Mouse (Mus musculus): Measurements from ENCODE around the gene Trpm4.

The Trpm4 gene

DNA sequence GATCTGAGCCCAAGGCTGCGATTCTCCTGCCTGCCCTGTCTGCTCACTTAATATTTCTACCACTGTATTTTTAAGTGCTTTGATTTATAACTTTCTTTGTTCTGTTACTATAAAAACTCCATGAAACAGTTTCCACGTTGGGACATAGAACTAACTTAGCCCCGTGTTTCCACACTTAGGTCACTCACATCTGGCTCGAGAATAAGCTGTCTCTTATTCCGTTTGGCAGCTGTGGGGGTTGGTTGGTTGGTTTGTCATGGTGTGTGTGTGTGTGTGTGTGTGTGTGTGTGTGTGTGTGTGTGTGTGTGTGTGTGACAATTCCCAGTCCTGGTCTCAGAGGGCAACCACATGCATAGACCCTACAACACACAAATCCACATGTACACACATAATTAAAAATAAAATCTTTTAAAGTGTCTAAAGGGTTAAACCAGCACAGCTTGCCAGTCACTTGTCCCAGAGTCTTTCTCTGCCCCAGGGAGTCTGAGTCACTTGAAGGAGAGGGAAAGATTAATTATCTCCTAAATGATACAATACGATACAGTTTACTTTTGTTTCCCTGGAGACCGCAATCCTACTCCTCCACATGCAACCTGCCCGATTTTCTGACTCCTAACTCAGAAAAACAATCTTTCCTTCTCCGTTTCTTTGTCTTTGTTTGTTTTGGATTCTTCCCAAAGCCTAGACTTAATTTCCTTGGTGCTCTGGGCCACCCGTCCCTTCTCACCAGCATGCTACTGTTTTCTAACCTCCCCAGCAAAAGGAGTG lies 20.7 kb downstream of the Trpm4 start:
- no peak for DNase-seq (ENCODE audit: low spot score in 2 of 2)

DNA sequence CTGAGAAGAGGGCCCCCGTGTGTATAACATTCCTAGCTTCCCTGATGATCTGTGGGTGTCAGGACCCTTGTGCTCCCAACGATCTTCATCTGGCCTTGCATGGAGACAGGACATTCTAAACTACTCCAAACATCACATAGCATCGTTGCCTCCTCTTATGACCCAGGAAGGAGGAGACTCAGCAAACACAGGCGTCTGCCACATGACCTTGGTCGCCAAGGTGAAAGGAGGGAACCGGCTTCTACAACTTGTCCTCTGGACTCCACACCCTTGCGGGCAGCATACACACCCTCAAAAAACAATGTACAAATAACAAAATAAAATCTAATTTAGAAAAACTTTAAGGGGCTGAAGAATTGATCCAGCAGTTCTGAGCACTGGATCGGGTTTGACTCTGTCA lies 21.6 kb downstream of the Trpm4 start:
- DNase-seq (ENCODE audit: low spot score in 2 of 2), result no peak

DNA sequence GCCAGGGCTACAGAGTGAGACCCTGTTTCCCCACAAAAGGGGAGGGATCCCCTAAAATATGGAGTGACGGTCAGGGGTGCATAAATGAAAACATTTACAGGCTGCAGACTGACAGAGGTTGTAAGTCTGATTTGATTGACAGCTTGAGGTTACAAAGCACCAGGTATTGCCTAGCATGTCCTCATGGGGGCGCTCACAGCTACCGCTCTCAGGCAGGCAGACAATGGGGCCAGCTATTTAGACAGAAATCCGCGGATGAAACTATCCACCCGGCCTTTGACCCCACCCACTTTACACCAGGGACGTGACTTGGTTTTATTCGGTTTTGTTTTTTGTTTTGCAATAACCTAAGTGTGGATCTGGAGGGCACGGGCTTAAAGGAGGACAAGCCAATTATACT lies 24.1 kb downstream of the Trpm4 start:
- DNase-seq (ENCODE audit: low spot score in 2 of 2), result peak in 1 of 2 experiments; percentile 40

DNA sequence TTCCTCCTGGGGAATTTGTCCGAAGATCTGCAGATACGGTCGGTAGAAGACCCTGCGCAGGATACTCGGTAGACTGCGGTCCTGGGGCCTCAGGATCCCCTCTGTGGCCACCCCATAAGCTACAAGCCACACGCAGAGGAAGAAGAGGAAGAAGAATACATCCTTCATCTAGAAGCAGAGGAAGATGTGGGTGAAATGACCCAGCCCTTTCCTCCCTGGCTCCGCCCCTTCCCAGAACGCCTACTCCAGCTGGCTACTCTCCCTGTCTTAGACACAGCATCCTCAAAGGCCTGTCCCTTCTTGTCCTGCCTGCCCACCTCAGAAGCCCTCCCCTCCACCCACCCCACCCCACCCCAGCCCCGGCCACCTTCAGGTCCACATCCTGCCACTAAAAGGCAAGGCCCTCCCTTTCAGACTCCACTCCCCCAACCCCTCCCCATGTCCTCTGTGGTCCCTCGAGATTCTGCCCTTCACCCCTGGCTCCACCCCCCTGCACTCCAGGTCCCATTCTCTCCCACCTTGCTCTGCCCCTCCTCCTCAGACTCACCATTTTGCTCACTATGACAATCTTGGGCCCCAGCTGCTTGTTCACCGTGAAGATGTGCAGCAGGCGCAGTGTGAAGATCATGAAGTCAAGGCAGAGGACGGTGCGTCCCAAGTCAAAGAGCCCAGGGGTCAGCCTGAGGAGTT lies 24.9 kb downstream of the Trpm4 start:
- DNase-seq (ENCODE audit: low spot score in 2 of 2), result no peak

DNA sequence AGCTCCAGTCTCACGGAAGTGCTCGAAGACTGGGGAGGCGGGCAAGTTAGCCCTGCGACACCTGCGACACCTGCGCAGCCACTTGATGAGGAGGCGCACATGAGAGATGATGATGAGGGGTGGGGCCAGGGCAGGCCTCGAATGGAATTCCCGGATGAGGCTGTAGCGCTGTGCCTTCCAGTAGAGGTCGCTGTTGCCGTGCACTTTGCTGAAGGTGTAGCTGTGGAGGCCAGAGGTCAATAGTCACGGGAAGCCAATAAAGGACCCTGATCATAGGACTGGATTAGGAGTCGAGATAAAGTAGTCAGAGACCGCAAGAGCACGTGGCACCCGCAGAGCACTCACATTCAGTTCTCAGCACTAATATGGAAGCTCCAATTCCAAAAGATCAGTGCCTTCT lies 28.3 kb downstream of the Trpm4 start:
- DNase-seq (ENCODE audit: low spot score in 2 of 2), result peak in 1 of 2 experiments; percentile 48

DNA sequence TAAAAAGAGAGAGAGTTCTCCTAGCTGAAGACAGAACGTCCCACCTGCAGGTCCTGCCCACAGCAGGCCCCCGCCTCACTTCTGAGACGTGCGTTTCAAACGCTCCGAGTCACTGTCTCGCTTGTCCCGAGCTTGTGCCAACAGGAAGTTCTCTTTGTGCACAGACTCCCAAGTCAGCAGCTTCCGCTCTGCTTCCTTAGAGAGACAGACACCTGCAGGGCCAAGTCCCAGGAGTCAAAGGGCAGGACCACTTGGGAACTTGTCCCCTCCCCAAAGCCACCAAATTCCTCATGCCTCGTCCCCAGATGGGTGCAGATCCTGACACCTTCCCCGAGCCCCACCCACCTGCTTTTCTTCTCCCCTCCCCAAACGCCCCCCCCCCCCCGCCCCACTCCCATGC lies 28.7 kb downstream of the Trpm4 start:
- DNase-seq (ENCODE audit: low spot score in 2 of 2), result no peak

DNA sequence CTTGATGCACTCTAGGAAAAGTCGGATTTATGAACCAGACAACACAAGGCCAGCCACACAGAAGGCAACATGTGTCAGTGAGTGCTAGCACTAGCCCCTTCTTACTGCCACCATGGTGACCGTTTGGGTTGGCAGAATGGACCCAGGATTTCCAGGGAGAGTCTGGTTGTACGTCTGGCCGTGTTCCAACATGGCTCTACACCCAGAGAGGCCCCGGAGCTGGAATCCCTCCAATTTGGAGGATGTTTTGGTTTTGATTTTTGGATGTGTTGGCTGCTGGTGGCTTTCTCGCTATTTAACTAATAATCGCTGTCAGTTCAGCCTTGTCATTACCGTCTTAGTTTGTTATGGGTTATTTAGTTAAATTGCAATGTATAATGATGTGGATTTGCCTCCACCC lies 31.0 kb downstream of the Trpm4 start:
- DNase-seq (ENCODE audit: low spot score in 2 of 2), result no peak

DNA sequence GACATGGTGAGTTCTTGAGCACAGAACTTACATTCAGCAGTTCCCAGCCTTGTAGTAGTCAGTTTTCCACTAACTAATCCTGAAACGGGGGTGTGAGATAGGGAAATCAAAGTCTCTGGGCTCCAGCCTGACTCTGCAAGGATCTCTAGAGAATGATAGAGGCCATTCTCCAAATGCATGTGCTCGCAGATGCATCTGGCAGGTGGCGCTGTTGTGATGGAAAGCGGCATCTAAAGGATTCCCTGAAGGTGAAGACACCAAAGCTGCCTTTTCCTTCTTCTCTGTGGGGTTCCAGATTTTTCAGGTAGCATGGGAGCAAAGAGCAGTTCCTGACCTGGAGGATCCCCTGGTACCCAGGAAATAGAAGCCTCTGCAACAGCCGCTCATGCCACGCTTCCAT lies 33.3 kb downstream of the Trpm4 start:
- DNase-seq (ENCODE audit: low spot score in 2 of 2), result peak; percentile 54 to 65

DNA sequence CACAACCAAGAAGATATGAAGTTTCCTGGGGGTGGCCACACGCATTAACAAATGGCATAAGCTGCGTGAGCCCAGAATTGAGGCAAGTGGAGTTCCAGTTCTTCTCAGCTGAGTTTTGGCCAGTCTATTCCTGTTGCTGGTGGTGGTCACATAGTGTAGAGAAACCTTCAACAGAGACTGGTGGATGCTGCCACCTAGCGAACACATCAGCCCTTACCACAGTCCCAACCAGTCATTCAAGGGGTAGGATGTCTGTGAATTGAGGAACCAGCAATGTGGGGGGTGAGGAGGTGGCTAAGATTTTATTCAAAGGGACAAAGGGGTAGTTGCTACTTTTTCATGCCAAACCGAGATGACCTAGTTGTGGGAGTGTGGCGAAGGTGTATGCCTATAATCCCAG lies 33.8 kb downstream of the Trpm4 start:
- peak; percentile 41 to 44 for DNase-seq (ENCODE audit: low spot score in 2 of 2)

DNA sequence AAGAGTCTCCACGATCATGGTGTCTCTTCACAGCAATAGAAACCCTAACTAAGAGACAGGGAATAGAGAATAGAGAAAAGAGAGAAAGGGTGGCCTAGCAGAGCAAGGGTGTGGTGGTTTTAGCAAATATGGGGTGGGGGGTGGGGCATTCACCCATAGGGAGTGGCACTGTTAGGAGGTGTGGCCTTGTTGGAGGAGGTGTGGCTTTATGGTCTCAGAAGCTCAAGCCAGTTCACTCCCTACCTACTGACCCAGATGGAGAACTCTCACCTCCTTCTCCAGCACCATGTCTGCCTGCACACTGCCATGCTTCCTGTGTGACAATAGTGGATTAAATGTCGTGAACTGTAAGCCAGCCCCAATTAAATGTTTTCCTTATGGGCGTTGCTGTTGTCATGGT lies 36.0 kb downstream of the Trpm4 start:
- no peak for DNase-seq (ENCODE audit: low spot score in 2 of 2)

DNA sequence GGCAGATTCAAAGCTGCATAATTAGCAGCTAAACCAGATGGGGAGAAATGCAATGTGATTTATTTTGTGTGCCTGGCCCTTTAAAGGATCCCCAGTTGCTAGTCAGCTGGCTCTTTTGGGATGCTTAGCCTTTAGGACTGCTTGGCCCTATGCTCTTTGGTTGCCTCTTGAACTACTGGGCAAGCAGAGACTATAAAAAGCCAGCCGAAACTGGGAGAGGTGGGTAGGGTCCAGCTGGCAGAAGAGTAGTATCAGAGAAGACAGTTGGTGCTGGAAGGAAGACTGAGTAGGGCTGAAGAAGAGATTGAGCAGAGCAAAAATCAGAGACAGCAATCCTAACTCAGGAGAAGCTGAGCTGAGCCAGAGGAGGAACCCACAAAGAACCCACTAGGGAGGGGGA lies 37.0 kb downstream of the Trpm4 start:
- no peak for DNase-seq (ENCODE audit: low spot score in 2 of 2)

DNA sequence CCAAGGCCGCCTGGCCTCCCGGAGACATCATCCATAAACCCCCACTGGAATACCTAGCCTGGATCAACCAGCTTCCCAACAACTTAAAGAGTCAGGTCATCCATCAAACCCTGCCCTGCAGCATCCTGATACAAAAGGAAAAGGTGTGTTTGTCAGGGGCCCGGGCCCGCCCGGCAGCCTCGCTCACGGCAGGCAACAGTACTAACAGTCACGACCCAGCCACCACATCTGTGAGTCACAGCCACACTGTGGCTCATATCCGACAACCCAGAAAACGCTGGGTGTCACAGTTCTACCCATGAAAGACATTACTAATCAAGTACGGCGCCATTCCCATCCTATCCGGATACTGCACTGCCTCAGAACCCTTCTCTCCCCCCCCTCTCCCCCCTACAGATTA lies 47.1 kb downstream of the Trpm4 start:
- DNase-seq (ENCODE audit: low spot score in 2 of 2), result no peak

DNA sequence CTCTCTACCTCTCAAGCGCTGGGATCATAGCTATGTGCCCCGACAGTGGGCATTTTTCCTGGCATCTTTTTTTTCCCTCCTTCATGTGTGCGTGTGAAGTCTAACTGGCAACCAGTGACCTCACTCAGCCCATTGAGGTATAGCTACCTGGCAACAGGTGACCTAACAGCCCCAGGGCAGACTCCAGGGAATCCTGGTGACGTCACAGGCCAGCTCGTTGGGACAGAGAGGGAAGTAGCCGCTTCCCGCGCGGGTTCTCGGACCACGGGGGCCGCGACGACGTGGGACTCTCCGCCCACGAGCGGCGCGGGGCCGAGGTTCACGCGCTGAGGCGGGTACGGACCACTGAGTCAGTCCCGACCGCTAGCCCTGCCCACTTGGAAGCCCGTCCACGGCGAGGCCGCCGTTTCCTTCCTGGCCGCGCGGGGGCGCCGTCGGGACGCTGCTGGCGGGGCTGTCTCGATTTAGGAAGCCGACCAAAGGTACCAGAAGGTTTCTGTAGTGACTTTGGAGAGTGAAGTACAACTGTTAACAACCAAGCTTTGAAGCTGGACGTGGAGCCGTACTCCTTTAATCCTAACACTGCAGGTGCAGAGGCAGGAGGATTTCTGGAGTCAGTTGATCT lies 56.3 kb downstream of the Trpm4 start, which contains the start of gene Slc6a21:
Gene Slc6a21 (plus strand): TSS at position 378 of the 625 bp plus-strand sequence.
- peak; percentile 67 to 82 for DNase-seq (ENCODE audit: low spot score in 2 of 2)

DNA sequence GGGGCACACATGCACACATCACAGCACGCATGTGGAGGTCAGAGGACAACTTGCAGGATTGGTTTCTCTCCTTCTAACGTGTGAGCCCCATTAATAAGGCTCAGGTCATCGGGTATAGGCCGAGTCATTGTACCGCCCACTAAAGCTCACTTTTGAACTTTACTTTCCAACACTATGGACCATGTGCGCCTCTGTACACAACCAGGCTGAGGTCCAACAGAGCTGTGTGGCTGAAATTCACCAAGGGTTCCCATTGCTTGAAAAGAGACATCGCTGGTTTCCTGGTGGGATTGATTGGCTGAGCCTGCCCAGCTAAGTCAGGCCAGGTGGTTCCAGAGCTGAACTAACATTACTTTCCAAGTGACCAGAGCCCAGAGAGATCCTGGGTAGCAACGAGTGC lies 59.9 kb downstream of the Trpm4 start:
- no peak for DNase-seq (ENCODE audit: low spot score in 2 of 2)

DNA sequence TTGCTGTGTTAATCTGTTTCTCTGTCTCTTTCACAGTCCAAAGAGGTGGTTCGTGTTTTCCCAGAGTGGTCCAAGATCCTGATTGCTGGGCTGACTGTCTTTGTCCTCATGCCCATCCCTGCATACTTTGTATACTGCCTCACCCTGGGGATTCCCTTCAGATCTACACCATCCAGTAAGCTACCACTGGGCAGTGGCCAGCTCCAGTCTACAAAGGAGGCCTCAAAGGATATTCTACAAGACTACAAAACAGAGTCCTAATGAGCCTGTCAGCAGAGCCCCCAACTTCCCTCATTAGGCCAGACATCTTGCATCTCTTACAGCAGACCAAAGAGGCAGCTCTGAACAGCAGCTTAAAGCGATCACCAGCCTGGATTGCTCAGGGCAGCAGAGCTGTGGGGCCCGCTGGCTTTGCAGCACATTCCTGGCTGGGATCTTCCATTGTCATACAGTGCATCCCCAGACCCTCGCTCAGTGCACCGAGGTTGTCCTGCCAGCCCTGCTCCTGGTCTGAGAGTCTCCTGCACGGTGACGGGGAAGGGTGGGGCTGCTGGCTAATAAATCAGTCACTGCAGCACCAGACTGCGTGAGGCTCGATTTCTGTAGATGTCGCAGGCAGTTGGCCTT lies 60.7 kb downstream of the Trpm4 start:
- DNase-seq (ENCODE audit: low spot score in 2 of 2), result no peak

DNA sequence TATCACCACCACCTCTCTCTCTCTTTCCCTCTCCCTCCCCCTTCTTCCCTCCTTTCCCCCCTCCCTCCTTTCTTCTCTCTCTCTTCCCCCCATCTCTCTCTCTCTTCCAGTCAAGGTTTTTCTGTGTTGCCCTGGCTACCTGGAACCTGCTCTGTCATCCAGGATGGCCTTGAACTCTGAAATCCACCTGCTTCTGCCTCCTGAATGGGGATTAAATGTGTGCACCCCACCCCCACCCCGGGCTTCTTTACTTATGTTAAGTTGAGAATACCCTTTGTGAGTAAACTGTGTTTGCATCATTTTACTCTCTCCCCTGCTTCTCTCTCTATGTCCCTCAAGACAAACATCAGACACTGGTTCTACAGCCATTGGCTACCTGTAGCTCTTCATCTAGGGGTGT lies 68.1 kb downstream of the Trpm4 start:
- DNase-seq (ENCODE audit: low spot score in 2 of 2), result no peak

DNA sequence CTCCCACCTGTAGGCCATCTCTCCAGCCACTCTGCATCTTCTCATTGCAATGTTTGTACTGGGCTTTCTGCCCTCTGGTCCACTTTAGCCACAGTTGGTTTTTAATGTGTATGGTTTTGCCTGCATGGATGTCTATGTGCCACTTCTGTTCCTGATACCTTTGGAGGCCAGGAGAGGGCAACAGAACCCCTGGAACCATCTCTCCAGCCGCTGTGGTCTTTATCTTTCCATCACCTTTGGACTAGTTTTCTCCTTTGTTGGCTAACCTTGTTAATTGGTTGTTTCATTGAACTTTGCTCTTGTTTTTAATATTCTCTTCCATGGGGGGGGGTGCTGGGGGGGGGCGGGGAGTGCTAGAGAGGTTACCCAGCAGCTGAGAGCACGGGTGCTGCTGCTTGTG lies 69.2 kb downstream of the Trpm4 start:
- DNase-seq (ENCODE audit: low spot score in 2 of 2), result no peak

DNA sequence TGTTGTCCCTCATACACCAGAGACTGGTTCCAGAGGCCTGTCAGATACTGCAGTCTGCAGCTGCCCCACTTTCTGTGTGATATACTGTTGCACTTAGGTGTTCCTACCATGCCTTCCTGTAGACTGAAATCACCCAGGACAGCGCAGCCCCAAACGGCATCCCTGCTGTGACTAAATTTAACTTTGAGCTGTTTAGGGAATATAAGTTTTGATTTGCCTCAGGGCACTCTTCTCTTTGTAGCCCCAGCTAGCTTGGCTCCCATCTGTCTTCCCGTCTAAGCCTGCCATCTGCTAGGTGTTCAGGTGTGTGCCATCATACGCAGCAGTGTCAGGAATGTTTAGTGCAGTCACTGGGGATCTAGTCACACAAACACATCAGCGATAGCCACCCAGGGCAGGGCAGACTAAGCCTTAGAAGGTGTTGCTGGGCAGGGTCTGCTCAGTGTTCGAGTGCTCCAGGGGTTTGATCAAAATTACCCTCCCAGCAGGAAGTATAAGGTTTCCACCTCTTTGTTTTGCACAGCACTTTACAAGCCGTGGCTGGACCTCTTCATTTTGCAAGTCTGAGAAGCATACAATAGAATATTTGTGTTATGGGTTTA lies 70.5 kb downstream of the Trpm4 start:
- no peak for DNase-seq (ENCODE audit: low spot score in 2 of 2)

DNA sequence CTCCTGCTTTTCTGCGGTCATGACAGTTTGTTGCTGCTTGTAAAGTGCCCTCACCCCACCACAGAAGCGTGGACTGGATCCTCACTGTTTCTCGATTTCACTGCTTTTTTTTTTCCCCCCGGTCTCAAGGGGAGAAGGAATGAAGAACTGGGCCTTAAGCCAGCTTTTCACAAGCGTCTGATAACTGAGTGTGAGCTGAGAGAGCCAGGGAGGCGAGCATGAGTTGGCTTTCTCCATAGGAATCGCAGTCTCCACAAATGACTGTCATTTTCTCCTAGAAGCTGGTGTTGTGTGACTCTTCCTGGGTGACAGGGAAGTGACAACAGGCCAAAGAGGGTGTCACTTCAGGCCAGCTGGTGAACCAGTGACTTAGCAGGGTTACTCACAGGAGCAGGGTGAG lies 71.3 kb downstream of the Trpm4 start:
- no peak for DNase-seq (ENCODE audit: low spot score in 2 of 2)

DNA sequence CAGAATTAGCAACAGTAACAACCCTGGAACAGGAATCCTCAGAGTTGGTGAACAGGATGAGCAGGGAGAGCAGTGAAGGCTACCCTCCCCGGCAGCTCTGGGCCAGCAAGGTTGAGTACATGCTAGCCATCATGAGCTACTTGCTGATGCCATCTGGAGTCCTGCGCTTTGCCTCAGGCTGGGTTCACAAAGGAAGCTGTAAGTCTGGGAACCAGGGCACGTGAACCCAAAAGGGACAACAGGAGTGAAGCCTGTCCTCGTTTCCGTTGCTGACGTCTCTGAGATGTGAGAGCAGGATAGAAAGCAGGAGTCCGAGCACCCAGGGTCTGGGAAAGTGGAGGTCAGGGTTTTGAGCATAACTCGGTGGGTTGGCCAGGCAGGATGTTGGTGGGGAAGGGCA lies 74.3 kb downstream of the Trpm4 start:
- no peak for DNase-seq (ENCODE audit: low spot score in 2 of 2)

DNA sequence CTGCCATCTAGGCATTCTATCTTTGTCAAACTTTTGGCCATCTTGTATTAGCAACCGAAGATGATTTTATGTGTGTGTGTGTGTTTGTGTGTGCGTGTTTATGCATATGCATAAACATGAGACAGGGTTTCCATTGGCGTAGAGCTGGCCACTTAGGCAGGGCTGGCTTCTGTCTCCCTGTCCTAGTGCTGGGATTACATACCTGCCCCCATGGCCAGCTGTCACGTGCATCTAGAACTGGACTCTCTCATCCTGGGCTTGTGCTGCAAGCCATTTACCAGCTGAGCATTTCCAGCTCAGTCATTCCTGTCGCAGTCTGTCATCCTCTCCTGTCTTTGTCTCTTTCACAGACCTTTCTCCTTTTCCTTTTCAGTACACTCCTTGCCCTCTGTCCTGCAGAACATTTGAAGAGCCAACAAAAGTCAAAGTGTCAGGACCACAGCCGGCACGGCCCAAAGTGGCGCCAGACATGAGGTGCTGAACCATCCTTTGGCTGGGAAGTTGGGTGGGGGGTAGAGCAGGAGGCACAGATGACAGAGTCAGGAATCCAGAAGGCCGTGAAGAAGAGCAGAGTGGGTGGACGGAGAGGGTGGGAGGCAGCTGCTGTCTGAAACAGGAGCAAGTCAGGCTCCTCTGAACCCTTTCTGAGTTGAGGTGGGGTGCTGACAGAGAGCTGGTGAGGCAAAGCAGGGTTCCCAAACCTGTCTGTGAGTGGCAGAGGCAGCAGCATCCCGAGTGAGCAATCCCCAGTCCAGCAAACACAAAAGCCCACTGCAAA lies 76.3 kb downstream of the Trpm4 start:
- no peak for DNase-seq (ENCODE audit: low spot score in 2 of 2)

Measured in urinary bladder, postnatal 36 days (tissue).